Comparison of ENCODE assay signal across 24 mouse cellular contexts in genomic region chr19:58696235-58696634, GRCm38 (mm10). TPM values are rescaled to one million over a fixed set of nuclear protein-coding genes. Genes with fewer than 3 reads are reported as not detected.
"Had no signal": no experiment of that assay in that cellular context is flagged by ENCODE, and none has a peak within 500 bp of the region (broad histone marks: within the 10 kb centered on the region; RNA-seq: fewer than 3 reads in every experiment).

No protein-coding gene starts in this region.

- H3K4me1 ChIP-seq: kidney, embryonic 15.5 days; liver, embryonic 13.5 days had no signal

- H3K36me3 ChIP-seq: kidney, embryonic 15.5 days; liver, embryonic 13.5 days had no signal

- H3K4me3 ChIP-seq: kidney, embryonic 15.5 days; left cerebral cortex, adult 2 months; liver, embryonic 13.5 days had no signal

- H3K27me3 ChIP-seq: kidney, embryonic 15.5 days; liver, embryonic 13.5 days had no signal

- DNase-seq: kidney, adult 11 months; kidney, adult 8-10 months; kidney, postnatal 10 days; kidney, postnatal 36 days; layer of hippocampus, postnatal 36 days; liver, embryonic 13.5 days; lung, embryonic 14.5 days; lung, postnatal 10 days; midbrain, embryonic 14.5 days; right cerebral cortex, adult 18-20 months; right cerebral cortex, postnatal 14 days; right cerebral cortex, postnatal 4 days; thymus, postnatal 25 days had no signal

- H3K27ac ChIP-seq: kidney, embryonic 15.5 days; left cerebral cortex, adult 2 months; liver, embryonic 13.5 days had no signal

- H3K4me2 ChIP-seq: kidney, embryonic 15.5 days; liver, embryonic 13.5 days; lung, embryonic 14.5 days; midbrain, embryonic 11.5 days had no signal

- H3K9me3 ChIP-seq: kidney, embryonic 15.5 days; liver, embryonic 13.5 days had no signal

- H3K9ac ChIP-seq: kidney, embryonic 15.5 days; liver, embryonic 13.5 days; lung, embryonic 14.5 days had no signal

RNA-seq across cellular contexts. Expression of gene Pnliprp1, which starts 32.5 kb away (rescaled TPM):
- polyA plus RNA-seq: limb, embryonic 11.5 days; midbrain, embryonic 11.5 days; midbrain, embryonic 14.5 days; neural tube, embryonic 11.5 days; neural tube, embryonic 14.5 days; stomach, embryonic 14.5 days; urinary bladder, adult 2 months had no signal

RNA-seq across cellular contexts. Expression of gene Pnlip, which starts 43.9 kb away (rescaled TPM):
- polyA plus RNA-seq: kidney, embryonic 15.5 days; limb, embryonic 11.5 days; limb, embryonic 14.5 days; liver, adult 2 months; liver, embryonic 13.5 days; liver, embryonic 16.5 days; lung, embryonic 14.5 days; midbrain, embryonic 11.5 days; midbrain, embryonic 14.5 days had no signal
